Mouse (Mus musculus) embryonic facial prominence, embryonic 15.5 days (tissue): ENCODE results near the gene Prune2. TPM values are rescaled to one million over a fixed set of nuclear protein-coding genes. Genes with fewer than 3 reads are reported as not detected.

Source experiments
- ATAC-seq: fragments of 200-750 bp; cut with Nextera tagmentation; 2 replicates; pipeline ENCODE4 v1.8.0; 2017; ENCODE audit warnings: low read depth, moderate TSS enrichment; ENCODE audit not compliant: insufficient number of reproducible peaks, low FRiP score, low TSS enrichment
- H3K27ac ChIP-seq: fragments of 300-500 bp; sonication (generic); replicated peaks from 2 replicates; pipeline ENCODE4 v1.5.1; 2015; ENCODE audit warnings: mild to moderate bottlenecking, inconsistent platforms
- H3K27me3 ChIP-seq: fragments of 300-500 bp; sonication (generic); 2 replicates; pipeline ENCODE4 v1.6.1; 2015; ENCODE audit warnings: inconsistent platforms
- H3K36me3 ChIP-seq: fragments of 300-500 bp; sonication (generic); 2 replicates; pipeline ENCODE4 v1.6.1; 2015; ENCODE audit warnings: mild to moderate bottlenecking, inconsistent platforms
- H3K4me1 ChIP-seq: fragments of 300-500 bp; sonication (generic); 2 replicates; pipeline ENCODE4 v1.6.1; 2015; ENCODE audit warnings: inconsistent platforms
- H3K4me2 ChIP-seq: fragments of 300-500 bp; sonication (generic); replicated peaks from 2 replicates; pipeline ENCODE4 v1.6.1; 2015; ENCODE audit warnings: mild to moderate bottlenecking, inconsistent platforms
- H3K4me3 ChIP-seq: fragments of 300-500 bp; sonication (generic); replicated peaks from 2 replicates; pipeline ENCODE4 v1.5.1; 2015; ENCODE audit warnings: mild to moderate bottlenecking, inconsistent platforms
- H3K9ac ChIP-seq: fragments of 300-500 bp; sonication (generic); 2 replicates; pipeline ENCODE4 v1.6.1; 2015; ENCODE audit warnings: inconsistent platforms
- H3K9me3 ChIP-seq: fragments of 300-500 bp; sonication (generic); replicated peaks from 2 replicates; pipeline ENCODE4 v1.6.1; 2016; ENCODE audit warnings: inconsistent platforms
- WGBS: fragments of 180-500 bp; shearing (Covaris S2); methylation state at CpG from one replicate; pipeline ENCODE4 v1.1.7; 2015; 5-methylcytosine and 5-hydroxymethylcytosine counted together
- polyA plus RNA-seq: library from polyadenylated mRNA; unstranded; fragments of >200 nt; fragmentation: Nextera tagmentation; extraction: Ambion mirVana; gene quantifications from 2 replicates; pipeline ENCODE4 v1.2.1, GENCODE M21; 2015

Prune2 gene
- polyA plus RNA-seq, 1 experiment from 2014 or later = 4.0 TPM

DNA sequence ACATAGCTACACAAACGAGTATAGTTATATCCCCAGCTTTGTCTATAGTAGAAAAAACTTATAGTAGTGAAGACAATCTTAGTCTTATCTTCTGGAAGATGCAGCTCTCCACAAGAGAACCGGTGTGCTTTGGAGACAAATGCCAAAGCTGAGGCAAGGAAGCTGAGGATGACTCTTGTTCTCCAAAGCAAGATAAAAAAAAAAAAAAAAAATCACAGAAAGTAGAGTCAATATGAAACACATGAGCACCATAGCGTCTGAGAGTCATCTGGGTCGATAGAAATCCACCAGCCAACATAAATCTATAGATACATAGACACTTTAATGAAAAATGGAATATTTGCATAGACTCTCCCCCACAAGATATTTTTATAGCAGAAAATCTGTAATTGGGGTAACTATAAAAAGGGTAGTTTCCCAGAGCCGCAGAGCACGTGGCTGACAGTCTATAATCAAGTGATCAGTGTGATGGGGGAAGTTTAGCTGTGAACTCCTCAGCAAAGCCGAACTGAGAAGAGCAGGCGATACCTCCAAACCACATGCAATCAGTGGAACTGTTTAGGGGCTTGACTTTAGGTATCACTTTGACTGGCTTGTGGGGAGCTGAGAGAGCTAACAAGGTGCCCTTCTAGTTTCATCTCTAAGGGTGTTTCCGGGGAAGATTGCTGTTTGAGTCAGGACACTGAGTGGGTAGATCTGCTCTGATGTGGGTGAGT, 308.7 kb downstream of the Prune2 start:
- Histone ChIP-seq H3K4me2 (no peak overlapping the region), H3K4me3 (no peak overlapping the region), H3K27ac (no peak overlapping the region), H3K4me1 (no peaks in the 10 kb centered on the region), H3K9me3 (no peaks in the 10 kb centered on the region), H3K27me3 (no peaks in the 10 kb centered on the region), H3K9ac (no peak overlapping the region), H3K36me3 (no peaks in the 10 kb centered on the region)
- no peak for ATAC-seq
- WGBS = 77% methylated on average over 9 of the region's 9 CpGs

DNA sequence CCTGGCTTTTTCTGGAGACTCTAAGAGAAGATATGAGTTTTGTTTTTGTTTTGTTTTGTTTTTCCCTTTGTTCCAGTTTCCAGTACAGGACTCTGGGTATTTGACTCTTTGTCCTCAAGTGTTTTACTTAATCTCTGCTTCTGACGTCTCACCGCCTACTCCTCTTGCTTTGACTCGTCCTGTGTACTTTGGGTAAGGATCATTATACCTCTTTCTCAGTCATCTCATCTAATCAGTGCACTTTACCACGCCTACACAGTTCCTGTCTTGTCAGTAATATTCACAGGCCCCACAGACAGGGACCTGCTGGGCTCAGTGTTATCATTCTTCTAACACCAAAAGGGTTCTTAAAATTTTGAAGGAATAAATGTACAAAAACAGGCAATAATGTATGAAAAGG, 312.8 kb downstream of the Prune2 start:
- H3K9me3 ChIP-seq = no peaks in the 10 kb centered on the region
- H3K4me1 ChIP-seq = peaks cover 7% of the 10 kb centered on the region; the same call in 1 of the 2 replicates
- no peak overlapping the region for H3K27ac ChIP-seq
- no peak overlapping the region for H3K9ac ChIP-seq
- H3K27me3 ChIP-seq = no peaks in the 10 kb centered on the region
- WGBS = 73% methylated on average over 4 of the region's 4 CpGs
- no peak overlapping the region for H3K4me2 ChIP-seq
- no peak for ATAC-seq
- no peaks in the 10 kb centered on the region for H3K36me3 ChIP-seq
- H3K4me3 ChIP-seq = no peak overlapping the region

DNA sequence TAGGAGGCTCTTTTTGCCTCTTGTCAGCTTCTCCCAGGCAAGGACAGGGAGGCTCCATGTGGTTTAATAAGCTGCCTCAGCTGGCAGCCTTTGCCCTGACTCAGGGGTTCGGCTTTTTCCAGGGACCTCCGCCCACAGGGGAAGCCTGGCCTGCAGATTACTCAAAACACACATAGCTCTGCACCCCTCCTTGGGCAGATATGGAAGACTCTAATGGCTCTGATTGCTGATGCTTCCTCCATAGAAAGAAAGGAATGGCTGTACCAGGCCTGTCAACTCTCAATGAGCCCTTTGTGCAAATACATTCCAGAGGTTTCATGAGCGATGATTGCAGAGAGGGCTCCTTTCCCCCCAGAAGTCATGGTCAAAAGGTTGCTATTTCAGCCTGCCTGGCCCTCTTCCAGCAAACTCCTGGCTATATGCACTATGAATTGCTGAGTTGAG, 315.3 kb downstream of the Prune2 start:
- H3K27me3 ChIP-seq = no peaks in the 10 kb centered on the region
- H3K9ac ChIP-seq = no peak overlapping the region
- no peaks in the 10 kb centered on the region for H3K36me3 ChIP-seq
- no peaks in the 10 kb centered on the region for H3K9me3 ChIP-seq
- H3K4me1 ChIP-seq = peaks cover 7% of the 10 kb centered on the region; the same call in 1 of the 2 replicates
- no peak overlapping the region for H3K4me3 ChIP-seq
- H3K27ac ChIP-seq = peak overlapping the region; percentile 48
- WGBS = 11% methylated on average over 3 of the region's 3 CpGs
- ATAC-seq = peak; percentile 57
- H3K4me2 ChIP-seq = no peak overlapping the region

DNA sequence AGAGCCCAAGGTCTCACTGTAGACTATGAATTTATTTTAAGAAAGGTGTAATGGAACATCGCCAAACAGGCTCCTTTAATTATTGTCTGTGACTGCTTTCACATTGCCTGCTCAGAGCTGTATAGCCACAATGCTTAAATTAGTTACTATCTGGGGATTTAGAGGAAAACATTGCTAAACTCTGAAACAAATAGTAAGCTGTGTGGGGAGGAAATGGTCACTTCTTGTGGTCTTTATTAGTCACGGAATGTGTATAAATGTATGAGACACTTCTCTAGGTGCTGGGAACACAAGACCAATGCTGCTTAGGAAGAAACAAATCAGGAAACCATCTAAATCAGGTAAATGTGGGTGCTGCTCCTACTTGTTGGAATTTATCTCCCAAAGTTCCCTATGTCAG, 317.1 kb downstream of the Prune2 start:
- H3K4me1 ChIP-seq = peaks cover 7% of the 10 kb centered on the region; the same call in 1 of the 2 replicates
- no peaks in the 10 kb centered on the region for H3K9me3 ChIP-seq
- 76% methylated on average over 2 of the region's 2 CpGs for WGBS
- no peak overlapping the region for H3K4me3 ChIP-seq
- ATAC-seq = no peak
- no peak overlapping the region for H3K9ac ChIP-seq
- H3K27ac ChIP-seq = no peak overlapping the region
- H3K27me3 ChIP-seq = no peaks in the 10 kb centered on the region
- no peaks in the 10 kb centered on the region for H3K36me3 ChIP-seq
- no peak overlapping the region for H3K4me2 ChIP-seq

Other genes with a start within 250 kb of the Prune2 start
- 8.9 and 9.1 TPM in 2 replicates for gene Vps13a, start 175.2 kb upstream of the Prune2 start, polyA plus RNA-seq
- 0.15 and 0.18 TPM in 2 replicates for gene Foxb2, start 82.3 kb upstream of the Prune2 start, polyA plus RNA-seq